Mouse (Mus musculus): ENCODE data around the gene Dnm3.

Gene Dnm3

GRCm38 (mm10) chr1:162156873-162157272 is 321.0 kb downstream of the Dnm3 start:
- no peak for DNase-seq

DNA sequence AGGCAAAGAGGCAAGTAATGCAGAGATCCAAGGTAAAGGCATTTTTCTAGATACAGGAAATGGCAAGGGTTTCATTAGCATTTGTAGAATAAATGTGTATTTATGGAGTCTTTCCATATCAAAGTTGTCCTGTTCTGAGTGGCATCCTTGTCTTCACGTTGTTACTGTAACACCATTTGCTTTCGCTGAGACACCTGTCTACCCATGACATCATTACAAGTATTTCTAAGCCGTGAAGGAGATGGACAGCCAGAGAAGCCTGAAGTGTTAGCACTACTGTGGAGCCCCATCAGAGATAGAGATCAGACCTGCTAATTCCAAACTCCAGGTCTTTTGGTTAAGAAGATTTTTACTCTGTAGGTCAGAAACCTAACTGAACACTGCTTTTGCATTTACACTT is 322.3 kb downstream of the Dnm3 start:
- DNase-seq, result no peak

DNA sequence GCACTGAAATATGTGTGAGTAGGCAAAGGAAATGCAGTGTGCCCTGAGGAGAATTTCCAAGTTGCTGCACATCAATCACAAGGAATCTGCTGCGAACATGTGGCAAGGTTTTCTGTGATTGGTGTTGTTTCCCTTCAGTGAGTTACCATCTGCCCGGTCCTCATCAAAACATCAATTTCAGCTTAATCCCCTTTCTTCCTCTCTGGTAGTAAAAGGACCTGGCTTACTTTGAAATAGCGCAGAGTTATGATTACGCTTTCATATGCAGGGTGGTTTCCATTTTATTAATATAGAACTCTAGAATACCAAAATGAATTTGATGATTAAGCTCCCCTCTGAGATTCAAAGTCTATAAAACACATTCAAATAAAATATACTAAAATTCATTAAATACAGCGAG is 324.7 kb downstream of the Dnm3 start:
- no peak for DNase-seq

DNA sequence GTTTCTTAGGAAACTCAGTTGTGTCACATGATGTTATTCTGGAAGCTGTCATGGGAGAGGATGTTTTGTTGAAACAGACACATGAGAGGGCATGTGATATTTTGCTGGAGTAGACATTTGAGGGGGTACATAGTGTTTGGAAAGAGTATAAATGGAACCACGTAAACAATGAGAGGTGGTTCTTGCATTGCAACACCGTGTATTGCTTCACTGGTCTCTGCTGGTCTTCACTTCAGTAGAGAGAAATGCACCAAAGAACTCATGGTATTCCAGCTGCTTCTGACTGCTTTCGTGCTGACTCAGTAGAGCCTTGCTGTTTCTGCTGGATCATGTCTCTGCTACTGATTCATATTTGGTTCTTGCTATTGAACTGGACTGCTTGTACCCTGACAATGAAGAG is 328.1 kb downstream of the Dnm3 start:
- no peak for DNase-seq

- DNase-seq, result no peak
Observed at GRCm38 (mm10) chr1:162147554-162147953, 330.3 kb downstream of the Dnm3 start.

DNA sequence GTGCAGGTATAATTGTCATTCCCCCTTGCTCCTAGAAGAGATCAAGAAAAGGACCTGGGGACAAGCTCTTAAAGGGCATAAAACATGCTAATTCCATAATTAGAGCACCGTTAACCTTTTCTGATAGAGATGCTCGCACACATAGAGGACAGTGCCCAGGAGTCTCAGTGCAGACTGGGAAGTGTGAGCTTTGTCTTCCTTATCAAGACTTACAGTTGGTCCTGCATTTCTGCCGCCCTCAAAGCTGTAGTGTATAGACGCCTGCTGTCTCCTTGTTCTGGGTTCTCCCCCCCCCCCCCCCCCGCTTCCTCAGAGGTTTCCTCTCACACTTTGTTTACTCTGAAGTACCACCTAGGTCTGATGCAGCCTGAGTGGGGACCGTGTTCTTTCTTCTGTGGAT is 332.1 kb downstream of the Dnm3 start:
- DNase-seq, result no peak

GRCm38 (mm10) chr1:162144992-162145391 is 332.8 kb downstream of the Dnm3 start:
- no peak for DNase-seq

DNA sequence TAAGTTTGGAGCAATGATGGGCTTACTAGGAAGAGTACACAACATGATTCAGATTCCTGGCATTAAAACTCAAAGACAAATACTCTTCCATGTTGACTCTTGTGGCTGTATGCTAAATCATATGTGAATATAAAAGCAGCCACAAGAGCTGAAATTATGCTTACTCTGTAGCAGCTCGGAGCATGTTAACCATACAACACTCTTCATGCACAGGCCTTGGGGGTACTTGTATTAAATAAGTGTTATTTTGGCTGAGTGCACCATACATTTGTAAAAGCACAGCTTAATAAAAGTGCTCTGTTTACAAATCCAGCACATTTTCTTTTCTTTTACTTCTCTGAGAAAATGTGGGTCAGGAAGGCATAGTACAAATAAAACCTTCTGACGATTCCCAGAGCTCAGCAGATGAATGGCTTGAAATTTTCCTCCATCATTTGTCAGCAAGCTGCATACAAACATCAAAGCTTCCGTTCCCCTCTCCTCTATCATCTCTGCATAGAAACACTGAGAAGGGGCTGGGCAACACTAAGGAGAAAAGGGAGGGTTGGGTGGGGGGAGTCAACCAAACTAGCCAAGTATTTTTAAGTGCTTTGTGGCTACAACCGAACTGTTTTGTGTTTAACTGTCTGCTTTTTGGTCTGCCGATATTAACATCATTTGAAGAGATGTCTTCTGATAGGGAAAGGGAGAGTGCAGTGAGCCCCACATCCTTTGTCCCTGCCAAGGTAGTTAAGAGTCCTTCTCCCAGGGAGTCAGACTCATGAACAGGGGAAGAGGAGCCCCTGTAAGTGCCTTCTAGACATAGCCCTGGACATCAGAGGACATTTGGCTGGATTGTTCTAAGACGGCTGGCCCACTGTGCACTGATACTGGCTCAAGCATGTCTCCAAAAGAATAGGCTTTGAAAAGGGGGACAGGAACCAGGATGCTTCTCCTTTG is 333.6 kb downstream of the Dnm3 start:
- DNase-seq, result no peak

GRCm38 (mm10) chr1:162142285-162142684 is 335.5 kb downstream of the Dnm3 start:
- DNase-seq, result no peak

DNA sequence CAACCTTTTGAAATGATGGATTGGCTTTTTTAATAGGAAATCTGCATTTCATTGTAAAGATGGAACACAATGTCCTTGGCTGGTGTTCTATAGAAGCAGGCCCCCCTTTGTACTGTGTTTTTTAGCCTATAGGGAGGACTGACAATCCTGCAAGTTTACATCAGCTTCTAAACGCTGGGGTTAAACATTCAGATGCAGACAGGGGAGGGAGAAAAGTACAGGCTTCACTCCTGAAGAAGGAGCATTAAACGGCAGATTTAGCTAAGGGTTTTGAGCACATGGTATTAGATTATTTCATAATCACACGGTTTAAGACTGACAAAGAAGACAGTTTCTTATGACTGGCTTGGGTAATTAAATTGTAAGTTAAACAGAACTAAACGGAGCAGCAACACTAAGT is 341.5 kb downstream of the Dnm3 start:
- no peak for DNase-seq

DNA sequence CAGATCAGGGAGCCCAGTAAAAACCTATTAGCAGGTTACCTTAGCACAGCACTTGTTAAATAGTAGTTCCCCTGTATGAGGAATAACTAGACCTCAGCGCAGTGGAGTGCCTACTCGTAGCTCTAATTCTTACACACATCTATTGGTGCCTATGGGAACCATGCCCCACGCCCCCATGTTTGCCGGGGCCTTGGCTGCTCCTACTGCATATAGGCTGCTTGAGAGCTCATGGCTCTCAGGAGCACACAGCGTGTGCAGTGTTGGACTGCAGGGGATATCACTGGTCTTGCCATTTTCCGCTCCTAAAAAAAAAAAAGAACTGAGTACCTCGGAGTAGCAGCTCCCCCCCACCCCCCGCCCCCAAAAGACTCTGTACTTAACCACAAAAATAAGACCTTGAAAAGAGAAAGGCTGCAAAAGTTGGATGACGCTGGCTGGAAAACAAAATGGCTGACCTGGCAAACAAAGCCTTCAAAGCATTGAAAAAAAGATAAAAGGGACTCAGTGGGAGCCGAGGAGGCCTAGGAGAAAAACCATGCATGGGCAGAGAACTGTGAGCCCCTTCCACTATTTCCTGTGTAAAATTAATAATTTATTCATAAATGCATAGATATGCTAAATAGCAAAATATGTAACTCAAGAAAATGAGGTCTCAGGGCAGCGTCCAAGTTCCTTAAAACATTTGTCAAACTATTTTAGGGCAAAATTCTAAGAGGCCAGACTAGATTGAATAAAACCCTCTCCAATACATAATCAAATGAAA is 342.2 kb downstream of the Dnm3 start:
- no peak for DNase-seq

DNA sequence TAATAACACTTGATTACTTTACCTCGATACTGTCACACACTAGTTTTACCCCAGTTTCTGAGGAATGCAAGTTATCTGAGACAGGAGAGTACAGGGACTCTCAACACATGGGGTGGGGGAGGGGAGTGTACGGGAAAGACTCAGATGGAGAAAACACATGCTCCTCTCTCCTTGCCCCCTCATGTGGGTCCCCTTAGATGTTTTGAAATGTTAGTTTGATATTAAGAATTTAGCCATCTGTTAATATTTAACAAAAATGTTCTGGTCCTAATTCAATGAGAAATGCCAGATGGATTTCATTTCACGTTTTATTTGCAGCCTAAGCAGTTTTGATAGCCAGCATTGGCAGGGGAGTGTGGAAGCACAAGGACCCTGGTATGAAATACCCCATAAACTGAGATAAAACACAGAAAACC is 343.2 kb downstream of the Dnm3 start:
- no peak for DNase-seq

- DNase-seq, result no peak
Observed at GRCm38 (mm10) chr1:162132908-162133641, 344.8 kb downstream of the Dnm3 start.

DNA sequence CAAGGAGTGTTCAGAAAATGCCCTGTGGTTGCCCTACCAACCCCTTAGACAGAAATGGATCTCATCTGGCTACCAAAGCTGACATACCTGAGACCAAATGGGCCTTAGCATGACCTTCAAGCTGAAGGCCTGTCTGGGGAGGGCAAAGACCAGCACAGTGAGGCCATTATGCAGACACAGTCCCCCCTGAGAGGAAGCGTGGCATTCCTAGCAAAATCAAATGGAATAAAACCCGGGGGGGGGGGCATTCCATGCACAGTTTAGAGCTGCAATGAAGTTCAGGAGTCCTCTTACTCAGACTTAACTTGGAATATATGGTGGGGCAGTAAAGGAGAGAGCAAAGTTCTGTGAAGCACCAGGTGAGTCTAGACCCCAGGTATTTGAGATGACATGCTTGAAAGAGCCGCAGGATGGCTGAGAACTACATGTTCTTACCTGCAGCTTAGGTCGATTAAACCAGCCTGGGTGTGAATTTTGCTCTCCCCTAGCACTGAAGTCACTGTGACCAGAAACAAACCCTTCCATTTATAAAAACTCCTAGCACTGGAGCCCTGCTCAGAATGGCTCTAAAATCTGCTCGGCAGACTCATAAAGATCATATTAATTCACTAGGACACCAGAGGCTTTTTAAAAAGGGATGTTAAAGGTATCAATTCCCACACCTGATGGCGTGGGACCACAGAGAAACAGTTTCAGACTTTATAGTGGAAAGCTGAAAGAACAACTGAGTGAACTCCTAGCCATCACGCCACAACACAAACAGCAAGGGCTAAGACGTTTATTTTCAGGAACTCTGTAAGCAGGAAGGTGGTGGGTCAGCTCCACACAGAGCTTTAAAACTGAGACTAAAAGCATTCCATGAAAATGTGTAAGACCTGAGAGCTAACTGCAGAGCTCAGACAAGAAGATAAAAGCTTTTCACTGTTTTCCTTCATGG is 350.7 kb downstream of the Dnm3 start:
- peak; percentile 5 for DNase-seq

DNA sequence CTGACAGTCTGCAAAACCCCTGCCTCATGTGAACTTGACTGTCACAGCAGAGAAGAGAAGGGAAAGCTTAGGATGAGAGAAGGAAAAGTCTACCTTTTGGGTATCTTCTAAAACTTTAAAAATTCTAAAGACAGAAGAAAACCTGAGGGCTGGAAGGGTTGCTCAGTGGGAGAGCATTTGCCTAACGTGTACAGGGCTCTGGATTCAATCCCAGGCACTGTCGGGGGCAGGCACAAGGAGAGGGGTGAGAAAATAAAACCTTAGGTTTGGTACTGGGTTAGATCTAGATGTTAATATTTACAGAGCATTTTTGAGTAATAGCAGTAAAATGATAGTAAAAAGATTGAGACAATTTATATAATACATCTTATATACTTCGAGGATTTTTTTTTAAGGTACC is 353.4 kb downstream of the Dnm3 start:
- no peak for DNase-seq

GRCm38 (mm10) chr1:162121441-162122200 is 356.2 kb downstream of the Dnm3 start:
- no peak for DNase-seq

DNA sequence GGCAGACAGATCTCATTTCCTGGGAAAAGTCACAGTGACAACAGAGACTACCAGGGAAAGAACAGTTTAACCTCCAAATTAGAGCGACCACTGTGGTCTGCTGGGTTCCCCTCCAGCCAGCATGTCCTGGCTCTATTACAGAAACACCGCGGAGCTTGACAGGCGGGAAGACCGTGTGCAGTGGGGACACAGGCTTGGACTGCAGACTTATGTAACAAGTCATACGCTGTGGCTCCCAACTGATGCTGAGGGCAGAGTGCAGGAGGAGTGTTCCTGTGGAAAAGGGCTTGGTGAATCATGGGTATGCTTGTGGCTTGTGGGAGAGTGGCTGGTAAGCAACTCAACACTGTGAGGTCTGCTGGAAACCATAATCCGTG is 368.4 kb downstream of the Dnm3 start:
- DNase-seq, result peak; percentile 18

DNA sequence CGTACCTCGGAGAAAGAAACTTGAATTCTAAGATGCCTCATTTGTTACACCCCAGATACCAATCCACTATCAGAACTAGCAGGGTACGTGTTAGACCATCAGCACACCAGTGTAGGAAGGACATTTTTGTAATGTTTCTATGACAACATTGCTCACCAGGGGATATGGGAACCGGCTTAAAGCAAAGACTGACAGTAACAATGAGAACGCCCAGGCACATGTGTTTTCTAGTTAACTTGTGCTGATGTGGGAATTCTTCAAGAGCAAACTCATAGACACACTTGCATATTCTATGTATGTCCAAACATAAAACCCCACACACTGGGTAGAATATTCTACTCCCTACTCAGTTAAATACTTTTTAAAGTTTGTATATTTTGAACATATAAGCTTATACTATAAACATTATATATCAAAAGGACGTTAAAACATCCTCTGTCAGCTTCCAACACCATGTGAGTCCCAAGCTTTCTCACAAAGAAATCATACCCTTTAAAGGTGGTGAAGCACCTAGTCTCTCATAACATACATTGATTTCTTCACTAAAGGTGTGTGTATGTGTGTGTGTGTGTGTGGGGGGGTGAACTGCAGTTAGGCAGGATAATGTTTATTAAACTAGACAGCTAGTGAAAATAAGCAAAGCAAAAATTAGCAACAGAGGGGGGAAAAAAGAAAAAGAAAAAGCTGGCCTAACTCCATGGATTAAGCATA is 369.0 kb downstream of the Dnm3 start:
- no peak for DNase-seq

DNA sequence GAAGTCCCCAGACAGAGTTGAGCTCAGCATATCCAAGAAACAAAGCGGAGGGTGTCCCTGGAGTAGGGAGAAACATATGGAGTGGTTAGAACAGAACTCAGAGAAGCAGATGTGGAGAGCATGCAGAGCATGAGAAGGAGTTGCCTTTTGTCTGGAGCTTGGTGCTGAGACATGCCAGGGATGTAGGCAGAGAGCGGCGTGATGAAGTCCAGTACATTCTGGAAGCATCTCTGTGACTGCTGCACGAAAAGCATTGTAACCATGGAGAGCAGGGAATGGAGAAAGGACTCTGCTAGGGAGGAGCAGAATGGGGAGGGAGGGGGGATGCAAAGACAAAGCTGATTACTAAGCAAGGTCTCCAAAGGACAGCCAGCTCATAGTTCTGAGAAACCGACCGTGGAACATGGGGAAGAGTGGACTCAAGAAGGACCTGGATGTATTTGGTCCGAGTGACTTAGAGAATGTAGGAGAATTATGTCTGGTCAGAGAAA is 369.6 kb downstream of the Dnm3 start:
- no peak for DNase-seq

GRCm38 (mm10) chr1:162107011-162107606 is 370.7 kb downstream of the Dnm3 start:
- no peak for DNase-seq
